Comparison of ENCODE assay signal across 26 mouse cellular contexts in genomic region chr17:31811333-31811732, GRCm38 (mm10).
"Had no signal": no experiment of that assay in that cellular context is flagged by ENCODE, and none has a peak within 500 bp of the region (broad histone marks: within the 10 kb centered on the region; RNA-seq: fewer than 3 reads in every experiment).

No protein-coding gene starts in this region.

- H3K9me3 ChIP-seq: heart, embryonic 13.5 days; heart, embryonic 15.5 days; hindbrain, embryonic 13.5 days; hindbrain, embryonic 15.5 days; kidney, embryonic 15.5 days; limb, embryonic 13.5 days; limb, embryonic 15.5 days; liver, embryonic 12.5 days had no signal

- H3K4me3 ChIP-seq: heart, adult 2 months; heart, embryonic 13.5 days; heart, embryonic 15.5 days; hindbrain, embryonic 13.5 days; hindbrain, embryonic 15.5 days; kidney, embryonic 15.5 days; left cerebral cortex, adult 2 months; limb, embryonic 13.5 days; limb, embryonic 15.5 days; liver, embryonic 12.5 days had no signal

- H3K27me3 ChIP-seq: heart, embryonic 13.5 days; heart, embryonic 15.5 days; hindbrain, embryonic 15.5 days; kidney, embryonic 15.5 days; limb, embryonic 13.5 days; limb, embryonic 15.5 days had no signal

- H3K36me3 ChIP-seq: heart, embryonic 13.5 days; heart, embryonic 15.5 days; hindbrain, embryonic 13.5 days; hindbrain, embryonic 15.5 days; kidney, embryonic 15.5 days; limb, embryonic 13.5 days; limb, embryonic 15.5 days; liver, embryonic 12.5 days had no signal

- H3K9ac ChIP-seq: heart, embryonic 13.5 days; heart, embryonic 15.5 days; hindbrain, embryonic 13.5 days; hindbrain, embryonic 15.5 days; kidney, embryonic 15.5 days; limb, embryonic 13.5 days; limb, embryonic 15.5 days; liver, embryonic 12.5 days; liver, embryonic 14.5 days had no signal

- H3K4me2 ChIP-seq: heart, embryonic 11.5 days; heart, embryonic 13.5 days; heart, embryonic 15.5 days; hindbrain, embryonic 13.5 days; hindbrain, embryonic 15.5 days; kidney, embryonic 15.5 days; limb, embryonic 13.5 days; limb, embryonic 15.5 days; liver, embryonic 12.5 days had no signal

- ATAC-seq: hindbrain, postnatal 0 days; intestine, embryonic 16.5 days; liver, embryonic 12.5 days had no signal

- DNase-seq: gastrocnemius, postnatal 14 days; gastrocnemius, postnatal 36 days; heart, adult 11 months; heart, adult 2 months; heart, postnatal 14 days; heart, postnatal 36 days; kidney, adult 11 months; kidney, adult 2 months; kidney, adult 9 months; kidney, postnatal 14 days; kidney, postnatal 36 days; left cerebral cortex, postnatal 4 days had no signal

- H3K27ac ChIP-seq: heart, adult 2 months; heart, embryonic 13.5 days; heart, embryonic 15.5 days; hindbrain, embryonic 13.5 days; hindbrain, postnatal 0 days; kidney, embryonic 15.5 days; kidney, postnatal 0 days; left cerebral cortex, adult 2 months; limb, embryonic 13.5 days; limb, embryonic 15.5 days; liver, embryonic 12.5 days; liver, embryonic 14.5 days had no signal
